Mouse (Mus musculus): ENCODE results near the gene Tcf20. TPM values are rescaled to one million over a fixed set of nuclear protein-coding genes. Genes with fewer than 3 reads are reported as not detected.
A peak's percentile ranks its signal among the peaks of the same experiment; 100 is the strongest.

Gene Tcf20
- polyA plus RNA-seq, 1 experiment from 2014 or later: 7.2 TPM

DNA sequence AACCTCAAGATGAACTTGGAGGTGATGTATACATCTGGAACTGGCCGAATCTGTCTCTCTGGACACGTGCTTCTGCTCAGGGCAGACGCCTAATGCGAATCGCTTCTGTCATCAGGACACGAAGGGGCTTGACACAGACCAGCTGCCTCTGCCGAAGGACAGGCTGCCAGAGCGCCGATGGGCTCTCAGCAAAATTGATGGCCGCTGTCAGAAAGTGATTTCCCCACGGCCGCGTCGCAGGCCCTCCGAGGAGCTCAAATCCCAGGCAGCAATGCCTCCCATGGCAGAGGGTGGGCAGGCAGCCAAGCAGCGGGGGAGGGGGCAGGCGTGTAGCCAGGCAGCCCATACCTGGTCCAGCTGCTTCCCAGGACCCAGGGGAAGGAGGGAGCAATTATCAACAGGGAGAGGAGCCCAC, 49.5 kb downstream of the Tcf20 start:
- peak; percentile 78 for ATAC-seq (ENCODE audit: low read depth)
- WGBS: 16% methylated on average over 17 of the region's 17 CpGs
- Histone ChIP-seq H3K36me3 (ENCODE audit: control insufficient read depth, insufficient read depth, low read length) (no peaks in the 10 kb centered on the region), H3K4me2 (ENCODE audit: low read depth, low read length) (peak overlapping the region; percentile 45), H3K9ac (ENCODE audit: low read length) (no peak overlapping the region; the same call in 1 of the 2 replicates), H3K4me1 (replicated peaks; ENCODE audit: control insufficient read depth, insufficient read depth, low read length) (peaks cover 46% of the 10 kb centered on the region), H3K4me3 (ENCODE audit: low read length) (no peak overlapping the region), H3K27ac (ENCODE audit: low read length) (peak overlapping the region; percentile 20), H3K9me3 (ENCODE audit: control insufficient read depth, low read length) (no peaks in the 10 kb centered on the region), H3K27me3 (ENCODE audit: control insufficient read depth, insufficient read depth, low read depth, low read length) (no peaks in the 10 kb centered on the region; the same call in 1 of the 2 replicates)

DNA sequence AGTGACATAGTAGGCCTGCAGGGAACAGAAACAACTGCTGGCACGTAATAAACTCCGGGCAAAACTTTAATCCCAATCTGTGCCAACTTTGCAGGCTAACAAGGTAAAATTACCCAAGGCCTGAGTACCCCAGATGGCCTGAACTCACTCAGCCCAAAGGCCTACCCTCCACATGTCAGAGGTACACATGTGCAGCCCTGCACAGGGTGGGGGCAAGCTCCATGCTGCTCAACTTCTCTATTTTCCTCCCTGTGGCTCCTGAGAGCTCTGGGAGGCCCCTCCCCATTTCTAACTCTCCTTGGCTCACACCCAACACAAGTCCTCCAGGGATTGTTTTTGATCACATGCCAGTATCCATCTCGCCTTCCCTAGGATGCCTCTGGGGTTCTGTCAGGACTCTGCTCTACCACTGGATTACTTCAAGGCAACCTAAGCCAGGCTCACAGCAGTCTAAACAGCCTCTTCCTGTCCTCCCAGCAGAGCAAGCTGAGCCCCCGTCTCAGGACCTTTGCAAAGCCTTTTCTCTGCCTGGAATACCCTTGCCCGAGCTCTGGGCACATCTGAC, 50.2 kb downstream of the Tcf20 start:
- WGBS: 35% methylated on average over 5 of the region's 5 CpGs
- no peaks in the 10 kb centered on the region; the same call in 1 of the 2 replicates for H3K27me3 ChIP-seq (ENCODE audit: control insufficient read depth, insufficient read depth, low read depth, low read length)
- ATAC-seq (ENCODE audit: low read depth): peak; percentile 76

DNA sequence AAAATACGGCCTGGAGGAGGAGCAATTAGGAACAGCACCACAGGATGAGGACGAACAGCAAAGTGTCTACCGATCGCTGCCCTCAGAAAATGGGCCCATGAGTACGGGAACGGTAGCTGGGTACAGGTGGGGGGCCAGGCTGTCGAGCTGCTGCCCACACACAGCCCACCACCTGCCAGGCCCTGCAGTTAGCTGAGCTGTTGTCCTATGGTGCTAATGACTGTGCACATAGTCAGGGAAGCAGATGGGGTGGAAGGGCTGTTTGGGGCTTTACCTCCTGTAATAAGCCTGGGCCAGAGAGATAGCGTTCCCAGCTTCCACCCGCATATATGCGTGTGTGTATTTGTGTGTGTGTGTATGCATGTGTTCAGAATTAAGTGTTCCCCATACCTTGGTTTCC, 52.7 kb downstream of the Tcf20 start:
- Histone ChIP-seq H3K9ac (ENCODE audit: low read length) (no peak overlapping the region), H3K27me3 (ENCODE audit: control insufficient read depth, insufficient read depth, low read depth, low read length) (no peaks in the 10 kb centered on the region; the same call in 1 of the 2 replicates), H3K4me2 (ENCODE audit: low read depth, low read length) (no peak overlapping the region), H3K4me3 (ENCODE audit: low read length) (no peak overlapping the region), H3K27ac (ENCODE audit: low read length) (no peak overlapping the region), H3K9me3 (ENCODE audit: control insufficient read depth, low read length) (no peaks in the 10 kb centered on the region), H3K4me1 (replicated peaks; ENCODE audit: control insufficient read depth, insufficient read depth, low read length) (peaks cover 41% of the 10 kb centered on the region), H3K36me3 (ENCODE audit: control insufficient read depth, insufficient read depth, low read length) (no peaks in the 10 kb centered on the region)
- no peak for ATAC-seq (ENCODE audit: low read depth)
- WGBS: 85% methylated on average over 10 of the region's 10 CpGs

More for the DNA sequence above, 50.2 kb downstream of the Tcf20 start:
- Histone ChIP-seq H3K4me2 (ENCODE audit: low read depth, low read length) (no peak overlapping the region), H3K9ac (ENCODE audit: low read length) (no peak overlapping the region), H3K27ac (ENCODE audit: low read length) (peak overlapping the region; percentile 20), H3K9me3 (ENCODE audit: control insufficient read depth, low read length) (no peaks in the 10 kb centered on the region), H3K4me1 (replicated peaks; ENCODE audit: control insufficient read depth, insufficient read depth, low read length) (peaks cover 51% of the 10 kb centered on the region), H3K4me3 (ENCODE audit: low read length) (no peak overlapping the region), H3K36me3 (ENCODE audit: control insufficient read depth, insufficient read depth, low read length) (no peaks in the 10 kb centered on the region)

DNA sequence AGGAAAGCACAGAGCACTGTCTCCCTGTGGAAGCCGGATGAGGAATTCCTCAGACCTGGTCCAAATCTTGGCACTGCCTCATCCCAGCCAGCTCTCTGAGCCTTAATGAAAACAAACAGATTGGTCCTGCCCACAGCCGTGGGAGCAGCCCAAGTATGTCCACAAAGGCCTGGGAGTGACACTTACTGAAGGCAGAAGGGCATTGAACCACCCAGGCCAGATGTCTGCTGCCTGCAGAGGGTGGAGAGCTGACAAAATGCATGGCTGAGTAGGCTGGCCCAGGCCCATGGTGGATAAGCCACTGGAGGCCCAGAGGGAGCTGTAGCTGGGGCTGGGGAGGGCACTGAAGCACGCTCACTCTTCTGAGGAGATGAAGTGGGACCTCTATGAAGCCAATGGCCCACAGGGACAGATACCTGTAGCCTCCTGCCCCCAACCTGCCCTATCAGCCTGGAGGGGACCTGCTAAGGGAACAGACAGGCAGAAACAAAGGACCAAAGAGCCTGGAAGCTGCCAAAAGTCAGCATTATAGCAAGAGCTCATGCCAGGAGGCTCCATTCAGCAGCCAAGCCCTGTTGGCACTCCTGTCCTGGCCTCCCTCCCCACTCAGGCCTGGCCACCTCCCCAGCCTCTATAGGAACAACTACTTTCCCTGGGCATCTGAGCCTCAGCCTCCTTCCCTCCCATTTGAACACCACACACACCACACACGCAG, 54.6 kb downstream of the Tcf20 start:
- no peaks in the 10 kb centered on the region for H3K9me3 ChIP-seq (ENCODE audit: control insufficient read depth, low read length)
- no peaks in the 10 kb centered on the region for H3K27me3 ChIP-seq (ENCODE audit: control insufficient read depth, insufficient read depth, low read depth, low read length)
- WGBS: 32% methylated on average over 4 of the region's 4 CpGs
- ATAC-seq (ENCODE audit: low read depth): 0 out of 2 replicates have a peak, but pooled peaks have one; percentile 11
- H3K36me3 ChIP-seq (ENCODE audit: control insufficient read depth, insufficient read depth, low read length): no peaks in the 10 kb centered on the region
- H3K4me1 ChIP-seq (replicated peaks; ENCODE audit: control insufficient read depth, insufficient read depth, low read length): peaks cover 52% of the 10 kb centered on the region
- H3K9ac ChIP-seq (ENCODE audit: low read length): no peak overlapping the region
- H3K27ac ChIP-seq (ENCODE audit: low read length): peak overlapping the region; percentile 7
- H3K4me2 ChIP-seq (ENCODE audit: low read depth, low read length): no peak overlapping the region
- H3K4me3 ChIP-seq (ENCODE audit: low read length): no peak overlapping the region

DNA sequence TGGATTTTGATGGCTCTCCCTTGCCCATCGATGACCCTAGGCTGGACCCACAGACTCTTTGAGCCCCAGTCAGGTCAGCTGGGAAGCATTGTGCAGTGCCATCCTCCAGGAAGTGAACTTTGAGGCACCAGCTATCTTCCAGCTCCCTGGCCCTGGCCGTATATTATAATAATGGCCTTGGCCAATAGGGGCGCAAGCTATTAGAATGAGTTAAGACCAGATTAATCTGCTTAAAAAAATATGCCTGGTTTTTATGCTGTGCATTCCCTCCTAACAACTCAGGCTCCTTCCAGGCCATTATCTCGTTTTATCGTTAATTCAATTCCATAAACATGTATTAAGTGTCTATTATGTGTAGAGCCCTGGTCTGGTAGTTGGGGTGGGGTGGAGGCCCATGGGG, 56.2 kb downstream of the Tcf20 start:
- ATAC-seq (ENCODE audit: low read depth): no peak
- H3K4me1 ChIP-seq (replicated peaks; ENCODE audit: control insufficient read depth, insufficient read depth, low read length): peaks cover 46% of the 10 kb centered on the region
- no peak overlapping the region for H3K9ac ChIP-seq (ENCODE audit: low read length)
- WGBS: 93% methylated on average over 5 of the region's 5 CpGs
- no peak overlapping the region for H3K27ac ChIP-seq (ENCODE audit: low read length)
- no peaks in the 10 kb centered on the region for H3K27me3 ChIP-seq (ENCODE audit: control insufficient read depth, insufficient read depth, low read depth, low read length)
- H3K4me3 ChIP-seq (ENCODE audit: low read length): no peak overlapping the region
- no peaks in the 10 kb centered on the region for H3K36me3 ChIP-seq (ENCODE audit: control insufficient read depth, insufficient read depth, low read length)
- H3K9me3 ChIP-seq (ENCODE audit: control insufficient read depth, low read length): no peaks in the 10 kb centered on the region
- H3K4me2 ChIP-seq (ENCODE audit: low read depth, low read length): no peak overlapping the region

DNA sequence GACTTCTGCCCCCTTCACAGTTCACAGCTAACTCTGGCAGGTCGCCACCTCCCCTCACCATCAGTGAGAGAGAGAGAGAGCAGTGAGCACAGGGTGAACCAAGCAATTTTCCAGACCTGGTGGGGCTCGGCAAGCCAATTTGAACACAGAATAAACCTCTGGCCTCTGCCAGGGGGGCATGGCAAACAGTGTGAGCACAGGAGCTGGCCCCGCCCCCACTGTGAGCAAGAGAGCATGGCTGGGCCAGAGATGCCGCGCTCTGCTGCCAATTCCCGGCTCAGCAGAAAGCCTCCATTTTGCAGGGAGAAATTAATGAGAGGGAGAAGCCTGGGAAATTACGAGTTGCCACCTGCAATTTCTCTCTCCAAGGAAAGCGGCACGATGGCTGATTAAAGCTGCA, 58.1 kb downstream of the Tcf20 start:
- Histone ChIP-seq H3K27ac (ENCODE audit: low read length) (peak overlapping the region; percentile 5; the same call in 1 of the 2 replicates), H3K4me1 (replicated peaks; ENCODE audit: control insufficient read depth, insufficient read depth, low read length) (peaks cover 57% of the 10 kb centered on the region)
- ATAC-seq (ENCODE audit: low read depth): no peak

DNA sequence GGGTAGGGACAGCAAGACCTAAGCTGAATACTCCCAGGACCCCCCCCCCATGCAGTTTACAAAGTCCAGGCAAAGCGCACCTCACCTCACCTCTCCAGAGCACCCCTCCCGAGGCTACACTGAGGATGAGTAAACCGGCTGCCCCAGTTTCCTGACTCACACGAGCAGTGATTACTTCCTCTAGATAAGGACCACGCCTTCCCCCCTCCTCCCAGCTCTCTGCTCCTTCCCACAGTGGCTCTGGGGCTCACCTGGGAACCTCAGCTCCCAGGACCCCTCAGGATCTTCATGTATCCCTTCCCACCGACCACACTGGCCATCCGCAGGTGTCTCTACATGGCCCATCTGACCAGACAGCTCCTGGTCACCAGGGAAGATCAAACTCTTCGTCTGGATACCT, 58.8 kb downstream of the Tcf20 start:
- H3K4me2 ChIP-seq (ENCODE audit: low read depth, low read length): no peak overlapping the region
- 36% methylated on average over 8 of the region's 8 CpGs for WGBS
- no peak overlapping the region for H3K27ac ChIP-seq (ENCODE audit: low read length)
- no peak overlapping the region for H3K4me3 ChIP-seq (ENCODE audit: low read length)
- H3K9me3 ChIP-seq (ENCODE audit: control insufficient read depth, low read length): no peaks in the 10 kb centered on the region
- no peak for ATAC-seq (ENCODE audit: low read depth)
- H3K27me3 ChIP-seq (ENCODE audit: control insufficient read depth, insufficient read depth, low read depth, low read length): no peaks in the 10 kb centered on the region
- H3K4me1 ChIP-seq (replicated peaks; ENCODE audit: control insufficient read depth, insufficient read depth, low read length): peaks cover 63% of the 10 kb centered on the region
- no peak overlapping the region for H3K9ac ChIP-seq (ENCODE audit: low read length)
- no peaks in the 10 kb centered on the region for H3K36me3 ChIP-seq (ENCODE audit: control insufficient read depth, insufficient read depth, low read length)

More for the DNA sequence above, 58.1 kb downstream of the Tcf20 start:
- WGBS: 26% methylated on average over 9 of the region's 9 CpGs
- no peak overlapping the region for H3K4me3 ChIP-seq (ENCODE audit: low read length)
- H3K36me3 ChIP-seq (ENCODE audit: control insufficient read depth, insufficient read depth, low read length): no peaks in the 10 kb centered on the region
- 0 out of 2 replicates have a peak overlapping the region, but pooled peaks have one; percentile 22 for H3K9ac ChIP-seq (ENCODE audit: low read length)
- H3K4me2 ChIP-seq (ENCODE audit: low read depth, low read length): 0 out of 2 replicates have a peak overlapping the region, but pooled peaks have one; percentile 14
- no peaks in the 10 kb centered on the region for H3K9me3 ChIP-seq (ENCODE audit: control insufficient read depth, low read length)
- H3K27me3 ChIP-seq (ENCODE audit: control insufficient read depth, insufficient read depth, low read depth, low read length): no peaks in the 10 kb centered on the region

DNA sequence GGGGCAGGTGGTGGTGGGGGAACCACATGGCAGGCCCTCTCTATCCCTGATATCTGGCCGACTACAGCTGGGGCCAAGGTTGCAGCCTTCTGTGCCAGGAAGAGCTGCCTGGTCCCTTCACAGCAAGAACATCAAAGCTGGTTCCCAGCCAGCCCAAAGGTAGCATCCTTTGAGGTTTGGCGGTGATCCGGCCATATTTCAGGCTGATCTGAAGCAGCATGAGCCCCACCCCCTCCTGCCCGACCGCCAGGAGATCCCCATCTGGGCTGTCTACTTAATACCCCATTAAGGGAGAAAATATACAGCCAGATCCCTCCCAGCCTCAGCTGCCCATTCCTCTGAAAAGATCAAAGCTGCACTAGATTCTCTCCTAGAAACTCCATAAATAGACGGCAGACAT, 59.6 kb downstream of the Tcf20 start:
- 12% methylated on average over 6 of the region's 6 CpGs for whole genome bisulfite sequencing
- Histone ChIP-seq H3K4me1 (replicated peaks; ENCODE audit: control insufficient read depth, insufficient read depth, low read length) (peaks cover 64% of the 10 kb centered on the region), H3K4me2 (ENCODE audit: low read depth, low read length) (no peak overlapping the region), H3K27me3 (ENCODE audit: control insufficient read depth, insufficient read depth, low read depth, low read length) (no peaks in the 10 kb centered on the region), H3K9me3 (ENCODE audit: control insufficient read depth, low read length) (no peaks in the 10 kb centered on the region), H3K4me3 (ENCODE audit: low read length) (no peak overlapping the region), H3K36me3 (ENCODE audit: control insufficient read depth, insufficient read depth, low read length) (no peaks in the 10 kb centered on the region), H3K27ac (ENCODE audit: low read length) (no peak overlapping the region), H3K9ac (ENCODE audit: low read length) (no peak overlapping the region)
- no peak for ATAC-seq (ENCODE audit: low read depth)

DNA sequence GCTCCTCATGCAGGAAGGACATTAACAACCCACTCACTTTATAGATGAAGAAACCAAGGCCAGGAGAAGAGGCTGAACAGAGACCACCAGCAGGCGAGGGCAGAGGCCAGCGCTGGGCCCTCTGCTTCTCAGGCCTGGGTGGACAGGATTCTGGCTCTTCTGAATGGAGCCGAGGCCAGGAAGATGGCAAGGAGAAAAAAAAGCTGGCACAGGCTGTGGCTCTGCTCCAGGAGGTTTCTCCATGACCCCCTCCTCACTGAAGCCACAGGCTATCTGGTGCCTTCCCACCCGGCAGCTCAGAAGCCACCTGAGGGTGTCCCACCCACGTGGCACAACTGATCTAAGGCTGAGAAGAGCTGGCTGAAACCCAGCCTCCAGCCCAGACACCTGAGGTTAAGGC, 60.6 kb downstream of the Tcf20 start:
- no peak for ATAC-seq (ENCODE audit: low read depth)
- Histone ChIP-seq H3K4me2 (ENCODE audit: low read depth, low read length) (no peak overlapping the region), H3K27me3 (ENCODE audit: control insufficient read depth, insufficient read depth, low read depth, low read length) (no peaks in the 10 kb centered on the region), H3K27ac (ENCODE audit: low read length) (no peak overlapping the region), H3K9ac (ENCODE audit: low read length) (no peak overlapping the region), H3K9me3 (ENCODE audit: control insufficient read depth, low read length) (no peaks in the 10 kb centered on the region), H3K4me3 (ENCODE audit: low read length) (no peak overlapping the region), H3K4me1 (replicated peaks; ENCODE audit: control insufficient read depth, insufficient read depth, low read length) (peaks cover 68% of the 10 kb centered on the region), H3K36me3 (ENCODE audit: control insufficient read depth, insufficient read depth, low read length) (no peaks in the 10 kb centered on the region)
- WGBS: 64% methylated on average over 5 of the region's 5 CpGs
